Mouse (Mus musculus) B cell, adult 2 months (primary cell): ENCODE data around the gene Tmppe.
A peak's percentile ranks its signal among the peaks of the same experiment; 100 is the strongest.
"Not testable (repeated sequence)": the region's sequence is repeated elsewhere in the genome, so short reads cannot be mapped to it uniquely, and the experiment has no call there.

Experiments
- DNase-seq, 2 experiments: peaks; one replicate each; pipeline ENCODE4 v3.0.0; 2022

Tmppe gene

GRCm38 (mm10) chr9:114400949-114401684, at the start of gene Tmppe, which contains the start of gene Glb1:
Tmppe (plus strand) TSS chr9:114401105.
Glb1 (plus strand) TSS chr9:114401076.
- DNase-seq = peak; percentile 78 to 79

DNA sequence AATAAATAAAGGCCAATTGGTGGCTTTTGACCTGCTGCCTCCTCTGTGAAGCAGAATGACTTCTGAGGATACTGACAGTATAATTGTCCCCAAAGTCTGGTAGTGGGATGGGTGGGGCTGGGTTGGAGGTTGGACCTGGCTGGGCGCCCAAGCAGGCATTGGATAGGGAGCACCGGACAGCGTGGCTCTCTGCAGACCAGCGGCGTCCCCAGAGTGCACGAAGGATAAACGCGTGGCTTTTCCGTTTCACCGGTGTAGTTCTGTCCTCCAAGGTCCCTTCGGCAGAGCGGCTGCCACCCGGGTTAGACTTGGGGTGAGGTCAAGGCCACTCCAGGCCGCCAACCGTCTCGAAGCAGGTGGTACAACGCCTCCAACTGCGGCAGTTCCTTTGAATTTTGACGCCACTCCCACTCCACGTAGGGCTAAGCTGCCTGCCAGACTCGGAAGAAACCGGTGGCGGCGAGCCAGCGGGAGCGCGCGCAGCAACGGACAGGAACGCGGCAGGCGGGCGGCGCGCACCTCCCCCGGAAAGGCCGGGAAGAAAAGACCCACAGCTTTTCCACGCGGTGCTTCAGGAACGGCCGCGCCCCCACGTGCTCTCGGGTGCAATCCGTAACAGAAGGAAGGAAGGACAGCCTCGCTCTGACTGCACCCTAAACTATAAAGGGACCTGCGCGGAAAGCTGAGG, 33.0 kb upstream of the Tmppe start:
- DNase-seq = no peak

- no peak for DNase-seq
These were observed 32.4 kb upstream of the Tmppe start for GRCm38 (mm10) chr9:114368471-114368858.

- not testable (repeated sequence) for DNase-seq
These were observed 31.5 kb upstream of the Tmppe start for GRCm38 (mm10) chr9:114369389-114369788.

DNA sequence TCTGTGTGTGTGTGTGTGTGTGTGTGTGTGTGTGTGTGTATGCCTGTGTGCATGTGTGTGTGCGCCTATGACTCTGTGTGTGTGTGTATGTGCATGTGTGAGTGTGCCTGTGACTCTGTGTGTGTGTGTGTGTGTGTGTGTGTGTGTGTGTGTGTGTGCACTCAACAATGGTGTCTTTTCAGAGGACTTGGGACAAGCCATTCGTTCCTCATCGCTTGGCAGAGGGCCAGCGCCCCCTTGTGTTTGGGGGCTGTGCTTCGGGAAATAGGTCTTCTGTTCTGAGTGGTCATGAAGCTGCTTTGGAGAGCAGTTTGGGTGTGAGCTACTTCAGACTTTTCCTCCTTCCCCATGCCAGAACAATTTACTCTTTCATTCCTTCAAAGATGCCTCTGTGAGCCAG, 29.2 kb upstream of the Tmppe start:
- peak in 1 of 2 experiments; percentile 15 for DNase-seq

- DNase-seq = no peak
These were observed 25.5 kb upstream of the Tmppe start for GRCm38 (mm10) chr9:114375276-114375962.

DNA sequence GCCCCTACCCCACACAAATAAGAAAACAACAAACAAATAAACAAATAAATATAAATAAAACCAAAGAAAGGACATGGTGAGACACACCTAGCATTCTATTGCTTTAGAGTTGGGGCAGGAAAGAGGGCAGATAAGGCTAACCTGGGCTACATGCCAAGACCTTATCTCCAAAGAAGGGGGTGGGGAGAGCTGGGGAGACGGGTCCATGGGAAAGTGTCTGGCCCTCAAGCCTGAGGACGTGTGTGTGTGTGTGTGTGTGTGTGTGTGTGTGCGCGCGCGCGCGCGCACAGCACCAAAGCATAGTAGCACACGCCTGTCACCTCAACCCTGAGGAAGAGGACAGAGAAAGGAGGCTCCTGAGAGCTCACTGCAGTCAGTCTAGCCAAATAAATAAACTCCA, 23.7 kb upstream of the Tmppe start:
- no peak for DNase-seq

DNA sequence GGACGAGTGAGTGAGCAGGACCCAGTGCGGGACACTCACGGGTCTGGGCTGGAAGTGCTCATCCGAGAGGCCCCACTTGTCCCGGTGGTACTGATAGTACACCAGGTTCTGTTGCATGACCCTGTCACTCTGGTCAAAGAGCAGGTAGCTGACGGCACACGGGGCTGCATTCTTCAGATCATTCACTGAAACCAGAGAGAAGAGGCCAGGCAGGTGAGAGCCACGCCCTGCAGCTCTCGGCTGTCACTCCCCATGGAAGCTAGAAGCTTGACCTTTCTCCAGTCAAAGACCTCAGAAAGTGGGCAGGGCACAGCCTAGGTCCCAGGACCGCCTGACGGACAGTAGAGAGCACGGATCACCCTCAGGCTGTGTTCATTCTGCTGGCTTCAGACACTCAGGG, 21.0 kb upstream of the Tmppe start:
- DNase-seq = no peak

DNA sequence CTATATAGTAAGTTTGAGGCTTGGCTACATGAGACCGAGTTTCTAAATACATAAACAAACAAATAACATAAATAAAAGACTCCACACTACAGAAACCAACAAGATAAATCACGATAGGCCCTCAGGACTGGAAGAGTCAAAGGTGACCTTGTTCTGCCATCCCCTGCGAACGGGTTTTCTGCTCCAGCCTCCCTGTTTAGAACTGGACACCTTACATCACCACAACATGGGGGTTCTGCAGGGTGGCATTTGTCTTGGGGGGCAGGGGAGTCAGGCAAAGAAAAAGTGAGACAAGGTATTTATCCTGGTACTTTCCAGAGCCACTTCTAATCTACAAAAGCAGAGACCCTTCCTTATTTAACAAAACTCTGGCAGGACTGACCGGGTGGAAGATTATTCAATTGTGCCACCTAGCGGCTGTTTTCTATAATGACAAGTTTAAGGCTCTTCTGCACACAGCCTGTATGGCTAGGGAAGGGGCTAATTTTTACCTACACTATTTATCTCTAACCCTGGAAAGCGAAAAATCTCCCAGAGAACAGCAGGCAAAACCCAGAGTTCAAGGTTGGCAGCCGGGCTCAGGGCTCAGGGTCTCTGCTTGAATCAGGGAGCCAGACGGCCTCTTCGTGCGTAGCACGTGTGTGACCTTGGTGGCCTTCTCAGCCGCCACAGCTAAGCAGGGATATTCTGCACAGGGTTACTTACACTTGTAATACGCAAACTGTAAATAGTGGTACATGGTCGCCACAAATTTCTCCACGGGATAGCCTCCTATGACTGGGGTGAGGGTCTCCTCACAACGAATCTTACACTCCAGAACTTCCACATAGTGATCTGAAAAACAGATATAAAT, 19.8 kb upstream of the Tmppe start:
- peak; percentile 47 to 48 for DNase-seq

DNA sequence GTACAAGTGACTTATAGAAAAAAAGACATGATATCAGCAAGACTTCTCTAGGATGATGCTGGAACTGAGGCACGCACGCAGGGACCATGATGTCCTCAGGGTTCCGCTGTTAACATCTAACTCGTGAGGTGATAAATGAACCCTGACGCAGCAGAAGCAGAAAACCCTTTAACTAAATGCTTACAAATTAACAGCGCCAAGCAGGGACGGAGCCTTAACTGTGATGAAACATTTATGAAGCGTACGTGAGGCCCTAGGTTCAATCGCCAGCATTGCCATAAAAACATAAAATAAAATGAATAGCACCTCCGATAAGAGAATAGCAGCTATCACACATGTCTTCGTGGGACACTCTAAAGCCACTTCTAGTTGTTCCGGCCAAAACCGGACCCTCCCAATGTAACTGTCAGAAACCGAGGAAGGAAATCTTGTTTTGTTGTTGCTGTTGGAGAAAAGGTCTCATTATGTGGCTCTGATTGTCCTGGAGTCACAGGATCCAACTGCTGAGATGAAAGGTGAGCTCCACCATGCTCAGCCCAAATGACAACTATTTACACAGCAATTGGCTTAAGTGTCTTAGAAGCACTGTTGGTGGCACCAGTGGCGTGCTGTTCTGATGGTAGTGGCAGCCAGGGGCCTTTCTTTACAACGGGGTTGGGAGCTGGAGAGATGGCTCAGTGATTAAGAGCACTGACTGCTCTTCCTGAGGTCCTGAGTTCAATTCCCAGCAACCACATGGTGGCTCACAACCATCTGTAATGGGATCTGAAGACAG, 17.8 kb upstream of the Tmppe start:
- DNase-seq = no peak

DNA sequence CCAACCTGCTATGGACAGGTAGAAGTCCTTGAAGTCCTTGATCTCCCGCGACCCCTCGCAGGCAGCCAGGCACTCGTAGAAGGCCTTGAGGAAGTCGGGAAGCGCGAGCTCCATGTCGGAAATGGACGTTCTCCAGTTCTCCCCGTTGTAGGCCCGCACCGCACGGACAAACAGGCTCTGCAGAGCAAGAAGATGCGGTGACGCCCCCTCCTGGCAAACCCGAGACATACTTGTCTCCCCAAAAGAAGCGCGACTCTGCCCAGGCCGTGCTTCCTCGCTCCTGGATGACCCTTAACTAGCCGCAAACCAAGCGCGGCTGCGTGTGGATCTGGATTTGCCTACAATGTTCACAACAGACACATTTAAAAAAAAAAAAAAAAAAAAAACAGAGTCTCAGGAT, 16.2 kb upstream of the Tmppe start:
- no peak for DNase-seq

DNA sequence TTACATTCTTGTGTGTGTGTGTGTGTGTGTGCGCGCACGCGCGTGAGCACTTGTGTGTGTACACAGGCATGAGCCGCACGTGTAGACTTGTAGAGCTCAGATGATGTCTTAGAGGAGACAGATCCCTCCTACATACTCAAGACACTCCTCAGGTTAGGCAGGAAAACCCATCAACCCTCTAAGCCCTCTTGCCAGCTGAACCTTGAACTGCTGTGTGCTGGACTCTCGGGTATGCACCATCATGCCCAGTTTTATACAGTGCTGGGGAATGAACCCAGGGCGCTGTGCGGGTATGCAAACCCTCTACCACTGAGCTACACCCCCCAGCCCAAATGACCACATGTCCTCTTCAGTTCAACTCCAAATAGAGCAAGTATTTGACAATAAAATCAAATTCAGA, 15.7 kb upstream of the Tmppe start:
- DNase-seq = no peak

DNA sequence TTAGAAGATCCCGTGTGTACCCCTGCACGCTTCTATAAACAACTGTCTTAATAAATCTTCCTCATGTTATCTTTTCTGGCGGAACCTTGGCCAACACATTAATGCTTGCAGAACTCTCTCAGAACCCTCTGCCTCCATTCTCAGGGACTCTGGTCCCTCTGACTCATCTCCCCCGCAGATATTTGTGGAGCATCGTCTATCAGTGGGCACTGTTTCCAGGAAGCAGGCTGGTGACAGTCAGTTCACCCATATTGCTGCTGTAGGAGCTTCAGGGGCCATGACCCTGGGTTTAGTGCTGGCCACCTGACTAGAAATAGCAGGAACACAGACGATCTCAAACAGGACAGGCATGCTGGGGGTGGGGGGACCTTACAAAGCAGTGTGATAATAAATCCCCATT, 13.8 kb upstream of the Tmppe start:
- no peak for DNase-seq

- no peak for DNase-seq
These were observed 12.6 kb upstream of the Tmppe start for GRCm38 (mm10) chr9:114388288-114388687.

DNA sequence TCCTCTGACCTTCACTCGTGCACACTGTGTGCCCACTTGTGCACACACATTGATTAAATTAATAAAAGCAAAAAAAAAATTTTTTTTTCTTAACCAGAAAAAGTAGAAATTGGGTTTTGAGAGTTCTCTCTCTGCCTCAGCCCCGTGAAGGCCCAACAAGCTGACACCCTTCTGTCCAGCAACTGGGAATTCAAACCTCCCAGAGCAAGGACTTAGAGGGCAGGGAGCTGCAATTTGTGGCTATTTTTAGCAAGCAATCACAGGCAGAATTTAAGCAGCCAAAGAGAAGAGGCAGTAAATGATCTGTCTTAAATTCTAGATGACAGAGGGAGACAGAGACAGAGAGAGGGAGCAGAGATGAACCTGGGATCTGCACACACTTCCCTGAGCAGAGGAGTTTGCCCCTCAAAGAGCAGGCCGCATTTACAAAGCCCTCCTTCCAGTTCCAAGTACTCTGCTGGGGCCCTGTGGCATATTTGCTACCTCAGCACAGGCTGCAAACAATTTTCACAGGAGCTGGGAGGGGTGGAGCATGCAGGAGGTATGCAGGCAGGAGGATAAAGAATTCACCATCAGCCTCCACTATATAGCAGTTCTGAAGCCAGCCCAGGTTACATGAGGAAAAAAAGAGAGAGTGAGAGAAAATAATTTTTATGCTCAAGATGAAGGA, 12.1 kb upstream of the Tmppe start:
- no peak for DNase-seq

DNA sequence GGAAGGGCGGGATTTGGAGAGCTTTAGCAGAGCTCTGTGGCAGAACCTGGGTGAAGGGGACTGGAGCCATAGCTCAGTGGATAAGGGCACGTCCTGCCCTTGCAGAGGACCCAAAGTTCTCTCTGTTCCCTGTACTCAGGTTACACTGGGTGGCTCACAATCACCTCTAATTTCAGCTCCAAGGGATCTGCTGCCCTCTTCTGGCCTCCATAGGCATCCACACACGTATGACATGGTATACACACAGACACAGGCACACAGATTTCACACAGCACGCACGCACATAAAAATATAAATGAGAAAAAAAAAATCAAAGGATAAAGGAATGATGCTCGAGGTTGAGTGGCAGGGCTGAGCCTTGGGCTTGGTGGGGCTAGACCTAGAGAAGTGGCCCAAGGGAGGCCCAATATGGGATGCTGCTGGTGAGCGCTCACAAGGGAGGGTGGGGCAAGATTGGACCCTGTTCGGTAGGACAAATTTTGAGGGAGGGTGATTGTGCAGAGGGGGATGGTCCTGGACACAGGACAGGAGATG, 11.5 kb upstream of the Tmppe start:
- peak; percentile 35 to 36 for DNase-seq

- DNase-seq = peak; percentile 69 to 71
These were observed 10.8 kb upstream of the Tmppe start, which contains the start of gene Crtap for GRCm38 (mm10) chr9:114389905-114390748. Crtap (minus strand) TSS chr9:114390675.

GRCm38 (mm10) chr9:114390749-114391075, 10.2 kb upstream of the Tmppe start:
- DNase-seq = no peak

DNA sequence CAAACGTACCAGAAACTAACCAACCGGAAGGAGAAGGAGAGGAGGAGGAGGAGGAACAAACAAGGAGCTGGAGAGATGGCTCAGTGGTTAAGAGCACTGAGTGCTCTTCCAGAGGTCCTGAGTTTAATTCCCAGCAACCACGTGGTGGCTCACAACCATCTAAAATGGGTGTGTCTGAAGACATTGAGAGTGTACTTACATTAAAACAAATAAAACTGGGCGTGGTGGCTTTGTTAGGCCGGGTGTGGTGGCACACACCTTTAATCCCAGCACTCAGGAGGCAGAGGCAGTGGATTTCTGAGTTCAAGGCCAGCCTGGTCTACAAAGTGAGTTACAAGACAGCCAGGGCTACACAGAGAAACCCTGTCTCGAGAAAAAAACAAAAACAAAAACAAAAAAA, 6.8 kb upstream of the Tmppe start:
- not testable (repeated sequence) for DNase-seq

DNA sequence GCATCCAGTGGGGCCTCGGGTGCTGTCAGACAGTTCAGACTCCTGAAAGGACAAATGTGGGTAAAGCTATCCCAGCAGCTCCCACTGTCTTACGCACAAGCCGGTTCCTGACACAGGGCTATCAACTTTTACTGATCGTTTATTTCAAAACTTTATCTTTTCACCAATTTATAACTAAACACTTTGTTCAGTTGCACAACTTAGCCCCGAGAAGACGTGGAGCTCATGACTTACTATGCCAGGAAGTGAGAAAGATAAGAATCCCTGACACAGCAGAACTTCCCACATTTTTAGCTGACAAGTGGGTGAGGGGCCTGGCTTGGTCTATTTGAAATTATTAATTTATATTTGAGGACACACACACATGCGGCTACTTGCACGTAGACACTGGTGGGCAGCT, 6.2 kb upstream of the Tmppe start:
- DNase-seq = no peak
